Mouse (Mus musculus): ENCODE data around the gene Ceacam14.

The Ceacam14 gene

DNA sequence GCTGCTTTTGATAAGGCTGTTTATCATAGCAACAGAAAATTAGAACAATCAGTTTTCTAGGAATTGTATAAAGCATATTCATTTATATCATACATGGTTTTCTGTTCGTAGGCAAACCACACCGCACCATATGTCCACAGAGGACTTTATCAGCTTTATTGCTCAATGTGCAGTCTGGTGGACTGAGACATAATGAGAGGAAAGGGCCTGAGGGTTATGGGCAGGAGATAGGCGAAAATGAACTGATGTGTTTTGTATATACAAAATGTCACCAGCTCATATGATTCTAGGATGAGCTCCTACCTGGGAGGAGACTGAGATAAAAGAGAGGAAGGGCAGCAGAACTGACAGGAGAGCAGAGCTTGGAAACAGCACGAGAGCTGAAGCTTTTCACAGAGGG, at the start of gene Ceacam14:
TSS of gene Ceacam14 (plus strand) at position 301 of the 400 bp plus-strand sequence.
- no peak for DNase-seq (ENCODE audit: low spot score in 2 of 2)
